Mouse (Mus musculus): ENCODE data around the gene Efl1.

GRCm38 (mm10) chr7:82793111-82793510, 144.7 kb downstream of the Efl1 start:
- no peak for TF ChIP-seq CTCF (IDR thresholded peaks at IDR 0.05; ENCODE audit: low read depth, low read length)
- no peak for TF ChIP-seq POLR2A (IDR thresholded peaks at IDR 0.05; ENCODE audit: extremely low read depth, insufficient read depth, low read length)
